Mouse (Mus musculus): Measurements from ENCODE around the gene Tbxas1. TPM values are rescaled to one million over a fixed set of nuclear protein-coding genes. Genes with fewer than 3 reads are reported as not detected.

Tbxas1 gene
- polyA plus RNA-seq, 1 experiment from 2014 or later: 2.2 TPM

GRCm38 (mm10) chr6:39021909-39022308, 146.7 kb downstream of the Tbxas1 start:
- 70% methylated on average over 1 of the region's 1 CpGs for WGBS

DNA sequence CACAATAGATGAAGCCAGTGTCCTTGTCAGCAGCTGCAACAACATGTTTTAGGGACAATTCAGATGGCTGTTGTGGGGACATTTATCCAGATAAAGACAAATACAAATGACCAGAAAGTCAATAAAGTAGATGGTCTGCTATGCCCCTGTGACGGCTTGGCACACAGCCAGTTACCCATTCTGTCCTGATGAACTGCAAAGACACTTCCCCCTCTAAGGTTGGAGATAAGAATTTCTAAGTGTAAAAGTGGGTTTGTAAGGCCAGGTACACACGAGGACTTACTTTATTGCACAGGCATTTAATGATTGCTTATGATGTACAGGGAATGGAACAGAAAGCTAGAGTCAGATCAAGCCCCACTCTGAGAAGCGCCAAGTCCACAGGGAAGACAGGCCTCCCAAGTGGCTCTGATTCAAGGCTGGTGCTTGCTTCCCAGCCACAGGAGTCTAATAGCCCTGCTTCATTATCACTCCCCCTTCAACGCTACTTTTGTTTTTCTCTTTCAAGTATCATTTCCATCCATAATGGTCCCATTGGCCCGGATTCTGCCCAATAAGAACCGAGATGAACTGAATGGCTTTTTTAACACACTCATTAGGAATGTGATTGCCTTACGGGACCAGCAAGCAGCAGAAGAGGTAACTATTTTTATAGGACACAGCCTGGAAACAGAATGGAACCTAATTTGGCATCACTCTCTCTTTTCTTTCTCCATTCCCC, 147.4 kb downstream of the Tbxas1 start:
- H3K4me2 ChIP-seq (replicated peaks): no peak overlapping the region
- WGBS: 72% methylated on average over 7 of the region's 7 CpGs
- no peak overlapping the region for H3K4me3 ChIP-seq (replicated peaks; ENCODE audit: low read length)
- H3K4me1 ChIP-seq (replicated peaks; ENCODE audit: control insufficient read depth, insufficient read depth, low read length): no peaks in the 10 kb centered on the region
- DNase-seq (ENCODE audit: low spot score): no peak
- H3K27ac ChIP-seq: no peak overlapping the region
- H3K9ac ChIP-seq: no peak overlapping the region
- H3K27me3 ChIP-seq (ENCODE audit: control insufficient read depth, insufficient read depth, low read length): no peaks in the 10 kb centered on the region
- no peak for ATAC-seq (ENCODE audit: low FRiP score)
- H3K36me3 ChIP-seq (replicated peaks; ENCODE audit: control insufficient read depth, insufficient read depth): no peaks in the 10 kb centered on the region
- no peaks in the 10 kb centered on the region for H3K9me3 ChIP-seq (ENCODE audit: control insufficient read depth, low read length)

More at GRCm38 (mm10) chr6:39021909-39022308, 146.7 kb downstream of the Tbxas1 start:
- H3K36me3 ChIP-seq (replicated peaks; ENCODE audit: control insufficient read depth, insufficient read depth): no peaks in the 10 kb centered on the region
- no peaks in the 10 kb centered on the region for H3K9me3 ChIP-seq (ENCODE audit: control insufficient read depth, low read length)
- H3K4me2 ChIP-seq (replicated peaks): no peak overlapping the region
- ATAC-seq (ENCODE audit: low FRiP score) (no peak), DNase-seq (ENCODE audit: low spot score) (no peak)
- H3K4me1 ChIP-seq (replicated peaks; ENCODE audit: control insufficient read depth, insufficient read depth, low read length): no peaks in the 10 kb centered on the region
- H3K27me3 ChIP-seq (ENCODE audit: control insufficient read depth, insufficient read depth, low read length): no peaks in the 10 kb centered on the region
- no peak overlapping the region for H3K4me3 ChIP-seq (replicated peaks; ENCODE audit: low read length)
- no peak overlapping the region for H3K27ac ChIP-seq
- no peak overlapping the region for H3K9ac ChIP-seq

GRCm38 (mm10) chr6:39024631-39025030, 149.4 kb downstream of the Tbxas1 start:
- ATAC-seq (ENCODE audit: low FRiP score): no peak
- Histone ChIP-seq H3K36me3 (replicated peaks; ENCODE audit: control insufficient read depth, insufficient read depth) (no peaks in the 10 kb centered on the region), H3K9me3 (ENCODE audit: control insufficient read depth, low read length) (no peaks in the 10 kb centered on the region), H3K27me3 (ENCODE audit: control insufficient read depth, insufficient read depth, low read length) (no peaks in the 10 kb centered on the region), H3K9ac (no peak overlapping the region), H3K4me1 (replicated peaks; ENCODE audit: control insufficient read depth, insufficient read depth, low read length) (no peaks in the 10 kb centered on the region), H3K4me2 (replicated peaks) (no peak overlapping the region), H3K4me3 (replicated peaks; ENCODE audit: low read length) (no peak overlapping the region), H3K27ac (no peak overlapping the region)
- DNase-seq (ENCODE audit: low spot score): no peak
- WGBS: 85% methylated on average over 4 of the region's 4 CpGs

DNA sequence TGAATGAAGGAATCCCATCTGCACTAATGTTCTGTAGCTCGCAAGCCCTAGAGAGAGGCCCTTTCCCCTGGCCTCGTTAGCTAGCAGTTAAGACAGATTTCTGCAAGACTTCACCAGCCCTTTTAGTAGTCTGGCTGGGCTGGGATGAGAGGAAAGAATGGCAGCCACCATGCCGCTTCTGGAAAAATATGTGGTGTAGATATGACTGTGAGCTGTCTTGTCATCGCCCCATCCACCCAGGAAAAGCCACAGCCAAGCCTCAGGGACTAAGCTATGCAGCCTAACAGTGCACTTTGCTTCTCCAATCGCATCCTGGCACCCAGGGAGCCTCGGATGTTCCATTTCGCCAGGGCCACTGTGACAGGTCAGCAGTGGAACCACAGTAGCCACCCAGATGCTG, 149.8 kb downstream of the Tbxas1 start:
- no peak overlapping the region for H3K4me3 ChIP-seq (replicated peaks; ENCODE audit: low read length)
- WGBS: 85% methylated on average over 7 of the region's 7 CpGs
- H3K9ac ChIP-seq: no peak overlapping the region
- H3K9me3 ChIP-seq (ENCODE audit: control insufficient read depth, low read length): no peaks in the 10 kb centered on the region
- no peaks in the 10 kb centered on the region for H3K36me3 ChIP-seq (replicated peaks; ENCODE audit: control insufficient read depth, insufficient read depth)
- no peak for ATAC-seq (ENCODE audit: low FRiP score)
- H3K4me1 ChIP-seq (replicated peaks; ENCODE audit: control insufficient read depth, insufficient read depth, low read length): no peaks in the 10 kb centered on the region
- H3K27me3 ChIP-seq (ENCODE audit: control insufficient read depth, insufficient read depth, low read length): no peaks in the 10 kb centered on the region
- no peak overlapping the region for H3K4me2 ChIP-seq (replicated peaks)
- H3K27ac ChIP-seq: no peak overlapping the region
- no peak for DNase-seq (ENCODE audit: low spot score)

DNA sequence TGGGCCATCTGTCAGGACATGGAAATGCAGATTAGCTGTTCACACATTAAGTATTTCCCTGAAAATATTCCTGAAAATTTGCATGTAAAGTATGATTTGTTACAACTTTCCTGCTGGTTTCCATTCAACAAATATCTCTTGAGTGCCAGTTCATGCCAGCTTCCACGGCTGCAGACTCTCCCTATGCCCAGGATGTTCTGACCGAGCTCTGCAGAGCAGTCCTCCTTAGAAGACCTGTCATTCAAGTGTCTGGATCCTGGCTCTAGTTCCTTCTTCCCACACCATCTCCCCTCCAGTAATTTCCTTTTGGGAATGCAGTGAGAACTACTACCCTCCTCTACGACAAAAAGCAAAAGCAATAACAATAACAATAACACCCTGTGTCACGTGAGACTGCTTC, 155.5 kb downstream of the Tbxas1 start:
- DNase-seq (ENCODE audit: low spot score): no peak
- Histone ChIP-seq H3K9ac (no peak overlapping the region), H3K9me3 (ENCODE audit: control insufficient read depth, low read length) (no peaks in the 10 kb centered on the region), H3K4me2 (replicated peaks) (no peak overlapping the region), H3K27ac (no peak overlapping the region), H3K4me1 (replicated peaks; ENCODE audit: control insufficient read depth, insufficient read depth, low read length) (no peaks in the 10 kb centered on the region), H3K4me3 (replicated peaks; ENCODE audit: low read length) (no peak overlapping the region), H3K27me3 (ENCODE audit: control insufficient read depth, insufficient read depth, low read length) (no peaks in the 10 kb centered on the region), H3K36me3 (replicated peaks; ENCODE audit: control insufficient read depth, insufficient read depth) (no peaks in the 10 kb centered on the region)
- WGBS: 78% methylated on average over 4 of the region's 4 CpGs
- ATAC-seq (ENCODE audit: low FRiP score): no peak

DNA sequence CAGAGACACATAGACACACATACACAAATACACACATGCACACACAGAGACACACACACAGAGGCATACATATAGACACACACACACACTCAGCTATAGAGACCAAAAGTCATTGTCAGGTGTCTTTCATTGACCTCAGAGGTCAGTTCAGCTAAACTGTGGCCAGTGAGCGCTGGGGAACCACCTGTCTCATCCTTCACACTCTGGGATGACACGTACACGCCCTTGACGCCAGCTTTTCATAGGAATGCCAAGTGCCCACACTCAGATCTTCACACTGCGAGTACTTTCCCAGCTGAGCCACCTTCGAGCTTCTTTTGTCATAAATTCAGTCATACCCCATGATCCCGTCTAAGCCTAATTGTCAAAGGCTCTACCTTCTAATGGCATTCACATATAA, 158.5 kb downstream of the Tbxas1 start:
- H3K9me3 ChIP-seq (ENCODE audit: control insufficient read depth, low read length): no peaks in the 10 kb centered on the region
- DNase-seq (ENCODE audit: low spot score) (no peak), ATAC-seq (ENCODE audit: low FRiP score) (no peak)
- H3K4me2 ChIP-seq (replicated peaks): no peak overlapping the region
- WGBS: 89% methylated on average over 7 of the region's 7 CpGs
- no peak overlapping the region for H3K4me3 ChIP-seq (replicated peaks; ENCODE audit: low read length)
- no peak overlapping the region for H3K9ac ChIP-seq
- H3K36me3 ChIP-seq (replicated peaks; ENCODE audit: control insufficient read depth, insufficient read depth): no peaks in the 10 kb centered on the region
- H3K27ac ChIP-seq: no peak overlapping the region
- H3K27me3 ChIP-seq (ENCODE audit: control insufficient read depth, insufficient read depth, low read length): no peaks in the 10 kb centered on the region
- H3K4me1 ChIP-seq (replicated peaks; ENCODE audit: control insufficient read depth, insufficient read depth, low read length): no peaks in the 10 kb centered on the region

GRCm38 (mm10) chr6:39035039-39035438, 159.8 kb downstream of the Tbxas1 start:
- Histone ChIP-seq H3K36me3 (replicated peaks; ENCODE audit: control insufficient read depth, insufficient read depth) (no peaks in the 10 kb centered on the region), H3K9ac (no peak overlapping the region), H3K4me2 (replicated peaks) (no peak overlapping the region), H3K4me1 (replicated peaks; ENCODE audit: control insufficient read depth, insufficient read depth, low read length) (no peaks in the 10 kb centered on the region), H3K27me3 (ENCODE audit: control insufficient read depth, insufficient read depth, low read length) (no peaks in the 10 kb centered on the region), H3K4me3 (replicated peaks; ENCODE audit: low read length) (no peak overlapping the region), H3K9me3 (ENCODE audit: control insufficient read depth, low read length) (no peaks in the 10 kb centered on the region), H3K27ac (no peak overlapping the region)
- 90% methylated on average over 6 of the region's 6 CpGs for WGBS
- ATAC-seq (ENCODE audit: low FRiP score) (no peak), DNase-seq (ENCODE audit: low spot score) (no peak)

DNA sequence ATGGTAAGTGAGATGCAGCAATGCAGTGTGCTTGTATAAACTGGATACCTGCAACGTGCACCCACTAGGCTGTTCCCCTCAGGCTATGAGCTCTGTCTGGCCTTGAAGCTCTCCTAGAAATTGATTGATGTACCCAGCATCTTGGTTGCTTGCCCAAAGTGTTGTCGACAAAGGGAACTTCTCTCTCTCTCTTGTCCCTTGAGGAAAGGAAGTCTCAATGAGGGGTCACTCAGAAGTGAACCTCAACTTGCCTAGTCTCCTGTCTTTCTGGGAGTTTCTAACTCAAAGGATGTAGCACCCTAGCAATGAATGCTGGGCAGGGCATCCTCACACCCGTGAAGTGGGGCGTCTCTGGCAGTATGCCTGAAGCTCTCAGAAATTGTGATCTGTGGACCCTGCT, 161.0 kb downstream of the Tbxas1 start:
- H3K27ac ChIP-seq: no peak overlapping the region
- no peak overlapping the region for H3K9ac ChIP-seq
- H3K9me3 ChIP-seq (ENCODE audit: control insufficient read depth, low read length): no peaks in the 10 kb centered on the region
- H3K4me3 ChIP-seq (replicated peaks; ENCODE audit: low read length): no peak overlapping the region
- H3K4me1 ChIP-seq (replicated peaks; ENCODE audit: control insufficient read depth, insufficient read depth, low read length): no peaks in the 10 kb centered on the region
- DNase-seq (ENCODE audit: low spot score): no peak
- no peak overlapping the region for H3K4me2 ChIP-seq (replicated peaks)
- H3K27me3 ChIP-seq (ENCODE audit: control insufficient read depth, insufficient read depth, low read length): no peaks in the 10 kb centered on the region
- no peak for ATAC-seq (ENCODE audit: low FRiP score)
- H3K36me3 ChIP-seq (replicated peaks; ENCODE audit: control insufficient read depth, insufficient read depth): no peaks in the 10 kb centered on the region
- 81% methylated on average over 4 of the region's 4 CpGs for WGBS

DNA sequence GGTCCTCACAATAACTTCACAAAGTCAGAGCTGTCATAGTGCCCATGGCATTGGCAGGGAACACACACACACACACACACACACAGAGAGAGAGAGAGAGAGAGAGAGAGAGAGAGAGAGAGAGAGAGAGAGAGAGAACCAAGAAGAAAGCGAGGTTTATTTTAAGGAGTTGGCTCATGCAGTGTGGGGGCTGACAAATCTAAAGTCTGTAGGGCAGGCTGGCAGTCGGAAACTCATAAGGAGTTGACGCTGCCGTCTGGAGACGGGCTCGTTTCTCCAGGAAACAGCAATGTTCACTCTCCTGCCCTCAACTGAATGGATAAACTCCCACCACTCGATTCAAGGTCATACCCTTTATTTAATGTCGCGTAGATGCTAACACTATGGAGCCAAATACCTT, 165.2 kb downstream of the Tbxas1 start:
- Histone ChIP-seq H3K9me3 (ENCODE audit: control insufficient read depth, low read length) (no peaks in the 10 kb centered on the region), H3K4me1 (replicated peaks; ENCODE audit: control insufficient read depth, insufficient read depth, low read length) (no peaks in the 10 kb centered on the region), H3K27me3 (ENCODE audit: control insufficient read depth, insufficient read depth, low read length) (no peaks in the 10 kb centered on the region), H3K4me3 (replicated peaks; ENCODE audit: low read length) (no peak overlapping the region), H3K27ac (no peak overlapping the region), H3K4me2 (replicated peaks) (no peak overlapping the region), H3K36me3 (replicated peaks; ENCODE audit: control insufficient read depth, insufficient read depth) (no peaks in the 10 kb centered on the region), H3K9ac (no peak overlapping the region)
- ATAC-seq (ENCODE audit: low FRiP score): no peak
- 86% methylated on average over 9 of the region's 9 CpGs for WGBS
- no peak for DNase-seq (ENCODE audit: low spot score)

DNA sequence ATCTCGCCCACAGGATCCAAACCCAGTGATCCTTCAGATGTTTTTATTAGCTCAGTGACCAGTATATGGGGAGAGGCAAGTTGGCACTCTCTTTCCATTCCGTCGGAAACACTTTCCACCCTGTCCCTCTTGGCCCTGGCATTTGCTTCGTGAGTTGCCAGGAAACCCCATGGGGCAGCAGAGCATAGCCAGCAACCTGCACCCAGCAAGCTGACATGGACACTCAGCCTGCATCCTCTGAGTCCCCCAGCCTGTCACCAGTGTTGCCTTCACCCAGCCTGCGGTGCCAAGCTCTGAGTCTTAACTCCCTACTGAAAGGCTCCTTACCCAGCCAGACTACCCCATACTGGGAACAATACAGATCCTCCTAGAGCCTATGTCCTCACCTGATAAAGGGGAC, 173.9 kb downstream of the Tbxas1 start:
- Histone ChIP-seq H3K27me3 (ENCODE audit: control insufficient read depth, insufficient read depth, low read length) (no peaks in the 10 kb centered on the region), H3K9me3 (ENCODE audit: control insufficient read depth, low read length) (no peaks in the 10 kb centered on the region), H3K4me2 (replicated peaks) (no peak overlapping the region), H3K4me3 (replicated peaks; ENCODE audit: low read length) (no peak overlapping the region), H3K9ac (no peak overlapping the region), H3K27ac (no peak overlapping the region), H3K36me3 (replicated peaks; ENCODE audit: control insufficient read depth, insufficient read depth) (no peaks in the 10 kb centered on the region), H3K4me1 (replicated peaks; ENCODE audit: control insufficient read depth, insufficient read depth, low read length) (peaks cover 1% of the 10 kb centered on the region; the same call in 1 of the 2 replicates)
- 57% methylated on average over 5 of the region's 5 CpGs for WGBS
- DNase-seq (ENCODE audit: low spot score) (no peak), ATAC-seq (ENCODE audit: low FRiP score) (no peak)

Measured in hindbrain, embryonic 14.5 days (tissue).